Comparison of ENCODE assay signal across 8 mouse cellular contexts in genomic region chr2:5941861-5942415, GRCm38 (mm10). TPM values are rescaled to one million over a fixed set of nuclear protein-coding genes. Genes with fewer than 3 reads are reported as not detected.
A peak's percentile ranks its signal among the peaks of the same experiment; 100 is the strongest.
DNase-seq lines count a peak whose midpoint lies in the region; ATAC-seq and TF ChIP-seq lines count a peak whose summit lies in the region.

No protein-coding gene starts in this region.

- H3K27ac ChIP-seq in lung, embryonic 14.5 days (ENCODE audit: low read depth) = no peak overlapping the region
- H3K27ac ChIP-seq in embryonic facial prominence, embryonic 15.5 days (replicated peaks) = peak overlapping the region; percentile 48; the same call in 1 of the 2 replicates

- WGBS in lung, embryonic 14.5 days = 59% methylated on average over 11 of the region's 11 CpGs
- 55% methylated on average over 11 of the region's 11 CpGs for WGBS in embryonic facial prominence, embryonic 15.5 days

- intact Hi-C loops in gastrocnemius, postnatal 36 days (cut with DNase I) = no loop called here

- ATAC-seq in lung, embryonic 14.5 days (ENCODE audit: insufficient read depth) = peak; percentile 34; the same call in 1 of the 2 replicates
- ATAC-seq in embryonic facial prominence, embryonic 15.5 days (ENCODE audit: insufficient number of reproducible peaks, low FRiP score, low TSS enrichment, low read depth) = no peak

- H3K4me3 ChIP-seq in lung, embryonic 14.5 days (ENCODE audit: low read depth, low read length) = peak overlapping the region; percentile 57
- peak overlapping the region; percentile 67 for H3K4me3 ChIP-seq in embryonic facial prominence, embryonic 15.5 days (replicated peaks)

- peak overlapping the region; percentile 63 for H3K9ac ChIP-seq in lung, embryonic 14.5 days
- peak overlapping the region; percentile 62 for H3K9ac ChIP-seq in embryonic facial prominence, embryonic 15.5 days

- H3K9me3 ChIP-seq in lung, embryonic 14.5 days (ENCODE audit: low read depth, low read length) = no peaks in the 10 kb centered on the region
- no peaks in the 10 kb centered on the region for H3K9me3 ChIP-seq in embryonic facial prominence, embryonic 15.5 days (replicated peaks)

- no peak for TF ChIP-seq CTCF in lung, embryonic 14.5 days (IDR thresholded peaks at IDR 0.05; ENCODE audit: low read depth)

- no peaks in the 10 kb centered on the region for H3K4me1 ChIP-seq in lung, embryonic 14.5 days (ENCODE audit: insufficient read depth)
- no peaks in the 10 kb centered on the region for H3K4me1 ChIP-seq in embryonic facial prominence, embryonic 15.5 days

- no peaks in the 10 kb centered on the region for H3K27me3 ChIP-seq in lung, embryonic 14.5 days (ENCODE audit: insufficient read depth, low read length)
- no peaks in the 10 kb centered on the region for H3K27me3 ChIP-seq in embryonic facial prominence, embryonic 15.5 days

- H3K36me3 ChIP-seq in lung, embryonic 14.5 days (ENCODE audit: insufficient read depth) = no peaks in the 10 kb centered on the region
- no peaks in the 10 kb centered on the region for H3K36me3 ChIP-seq in embryonic facial prominence, embryonic 15.5 days

- peak overlapping the region; percentile 89 for H3K4me2 ChIP-seq in lung, embryonic 14.5 days
- H3K4me2 ChIP-seq in embryonic facial prominence, embryonic 15.5 days (replicated peaks) = peak overlapping the region; percentile 88

- peak; percentile 4 for DNase-seq in lung, embryonic 14.5 days
- DNase-seq in lung, postnatal 14 days = no peak
- peak; percentile 10 to 18 for DNase-seq in kidney, postnatal 4 days
- DNase-seq in retina, embryonic 14.5 days (ENCODE audit: low spot score) = peak; percentile 9
- no peak for DNase-seq in gastrocnemius, postnatal 36 days
- DNase-seq in layer of hippocampus, postnatal 36 days = no peak
- DNase-seq in thymus, postnatal 25 days = no peak

RNA-seq across cellular contexts. Expression of gene Dhtkd1, which starts 0.7 kb away (rescaled TPM):
- polyA plus RNA-seq in lung, embryonic 14.5 days (2014; fragmentation: Nextera tagmentation; extraction: Ambion mirVana) = 3.5 and 3.8 TPM in 2 replicates
- polyA plus RNA-seq in embryonic facial prominence, embryonic 15.5 days (2015; fragmentation: Nextera tagmentation; extraction: Ambion mirVana) = 2.5 and 4.6 TPM in 2 replicates
- 1 to 10 TPM; 1.3 to 4.6 TPM for total RNA-seq in gastrocnemius, postnatal 36 days (2021)
- 1 to 10 TPM; 8.2 to 8.9 TPM for total RNA-seq in layer of hippocampus, postnatal 36 days (2021)

RNA-seq across cellular contexts. Expression of gene Upf2, which starts 9.3 kb away (rescaled TPM):
- polyA plus RNA-seq in lung, embryonic 14.5 days (2014; fragmentation: Nextera tagmentation; extraction: Ambion mirVana) = 11.6 and 11.7 TPM in 2 replicates
- polyA plus RNA-seq in embryonic facial prominence, embryonic 15.5 days (2015; fragmentation: Nextera tagmentation; extraction: Ambion mirVana) = 10.0 and 10.4 TPM in 2 replicates
- 10 to 100 TPM; 18.1 to 19.7 TPM for total RNA-seq in gastrocnemius, postnatal 36 days (2021)
- total RNA-seq in layer of hippocampus, postnatal 36 days (2021) = 10 to 100 TPM; 46.4 to 48.2 TPM

RNA-seq across cellular contexts. Expression of gene Sec61a2, which starts 46.7 kb away (rescaled TPM):
- polyA plus RNA-seq in lung, embryonic 14.5 days (2014; fragmentation: Nextera tagmentation; extraction: Ambion mirVana) = 72.6 and 74.0 TPM in 2 replicates
- 77.5 and 89.7 TPM in 2 replicates for polyA plus RNA-seq in embryonic facial prominence, embryonic 15.5 days (2015; fragmentation: Nextera tagmentation; extraction: Ambion mirVana)
- total RNA-seq in gastrocnemius, postnatal 36 days (2021) = 10 to 100 TPM; 29.7 to 31.2 TPM
- 100 to 1,000 TPM in 1 of 2 experiments, 10 to 100 TPM in 1; 92.0 to 108 TPM for total RNA-seq in layer of hippocampus, postnatal 36 days (2021)

Comparison
In these comparisons a context has a peak if more than half of its experiments do, and no peak if none do; other contexts are left out.
1. DNase-seq: peak in lung, embryonic 14.5 days (single experiment), kidney, postnatal 4 days (2 of 2) and retina, embryonic 14.5 days (single experiment); none in lung, postnatal 14 days (single experiment), gastrocnemius, postnatal 36 days (0 of 2), layer of hippocampus, postnatal 36 days (0 of 2) and thymus, postnatal 25 days (single experiment).